Mouse (Mus musculus): ENCODE measurements around the gene H2-DMb1. TPM values are rescaled to one million over a fixed set of nuclear protein-coding genes. Genes with fewer than 3 reads are reported as not detected.

The H2-DMb1 gene
- total RNA-seq (2023) = 1 to 10 TPM; 3.1 to 5.9 TPM

GRCm38 (mm10) chr17:34152923-34153322 is at the start of gene H2-DMb1:
Gene H2-DMb1, plus strand, starts transcription at chr17:34153072.

GRCm38 (mm10) chr17:34119249-34120179 is 33.4 kb upstream of the H2-DMb1 start, which contains the start of gene H2-DMa:
Gene H2-DMa, plus strand, starts transcription at chr17:34119541.

GRCm38 (mm10) chr17:34122188-34122984 is 30.5 kb upstream of the H2-DMb1 start, which contains the start of gene Brd2:
Gene Brd2, minus strand, starts transcription at chr17:34122634.

GRCm38 (mm10) chr17:34143033-34143432 is 9.8 kb upstream of the H2-DMb1 start, which contains the start of gene H2-DMb2:
Gene H2-DMb2, plus strand, starts transcription at chr17:34143307.

GRCm38 (mm10) chr17:34187261-34187916 is 34.5 kb downstream of the H2-DMb1 start, which contains the start of the genes Tap1 and Psmb9:
Gene Tap1, plus strand, starts transcription at chr17:34187553.
Gene Psmb9, minus strand, starts transcription at chr17:34187764.

GRCm38 (mm10) chr17:34196941-34197894 is 44.3 kb downstream of the H2-DMb1 start, which contains the start of gene Psmb8:
Gene Psmb8, plus strand, starts transcription at chr17:34197721.

GRCm38 (mm10) chr17:34203444-34203843 is 50.6 kb downstream of the H2-DMb1 start, which contains the start of gene Tap2:
Gene Tap2, plus strand, starts transcription at chr17:34203527.

Other genes starting within 250 kb of the H2-DMb1 start
- gene Platr17, start 247.9 kb upstream of the H2-DMb1 start, total RNA-seq (2023) = under 1 TPM in 1 of 2 experiments, not detected in 1; 0.96 TPM
- 10 to 100 TPM; 71.8 to 76.6 TPM for gene Daxx, start 243.7 kb upstream of the H2-DMb1 start, total RNA-seq (2023)
- gene Tapbp, start 237.2 kb upstream of the H2-DMb1 start, total RNA-seq (2023) = 100 to 1,000 TPM; 407 to 437 TPM
- 10 to 100 TPM; 33.0 to 33.9 TPM for gene Zbtb22, start 237.2 kb upstream of the H2-DMb1 start, total RNA-seq (2023)
- 100 to 1,000 TPM; 153 to 181 TPM for gene Rgl2, start 223.5 kb upstream of the H2-DMb1 start, total RNA-seq (2023)
- 10 to 100 TPM; 65.1 to 71.1 TPM for gene Pfdn6, start 212.7 kb upstream of the H2-DMb1 start, total RNA-seq (2023)
- gene Wdr46, start 212.4 kb upstream of the H2-DMb1 start, total RNA-seq (2023) = 10 to 100 TPM; 67.6 to 67.7 TPM
- gene B3galt4, start 201.6 kb upstream of the H2-DMb1 start, total RNA-seq (2023) = 10 to 100 TPM; 14.1 to 16.0 TPM
- gene Vps52, start 197.3 kb upstream of the H2-DMb1 start, total RNA-seq (2023) = 10 to 100 TPM; 73.4 to 74.6 TPM
- 1,000 to 10,000 TPM; 2,139 to 2,167 TPM for gene Rps18, start 197.1 kb upstream of the H2-DMb1 start, total RNA-seq (2023)
- 1,000 to 10,000 TPM; 5,234 to 5,289 TPM for gene H2-K1, start 152.7 kb upstream of the H2-DMb1 start, total RNA-seq (2023)
- 10 to 100 TPM; 30.4 to 30.6 TPM for gene Ring1, start 128.4 kb upstream of the H2-DMb1 start, total RNA-seq (2023)
- gene H2-Ke6, start 125.0 kb upstream of the H2-DMb1 start, total RNA-seq (2023) = 100 to 1,000 TPM; 117 to 150 TPM
- 100 to 1,000 TPM; 100 to 103 TPM for gene Slc39a7, start 121.4 kb upstream of the H2-DMb1 start, total RNA-seq (2023)
- gene Rxrb, start 121.3 kb upstream of the H2-DMb1 start, total RNA-seq (2023) = 100 to 1,000 TPM; 114 to 115 TPM
- gene Col11a2, start 113.6 kb upstream of the H2-DMb1 start, total RNA-seq (2023) = 10 to 100 TPM; 19.8 to 27.5 TPM
- gene H2-Oa, start 60.7 kb upstream of the H2-DMb1 start, total RNA-seq (2023) = 1 to 10 TPM; 6.9 to 9.5 TPM
- 10 to 100 TPM; 25.1 to 25.8 TPM for gene H2-DMa, start 33.5 kb upstream of the H2-DMb1 start, total RNA-seq (2023)
- 100 to 1,000 TPM; 303 to 376 TPM for gene Brd2, start 30.4 kb upstream of the H2-DMb1 start, total RNA-seq (2023)
- 1 to 10 TPM; 2.3 to 8.6 TPM for gene H2-DMb2, start 9.8 kb upstream of the H2-DMb1 start, total RNA-seq (2023)
- gene Tap1, start 34.5 kb downstream of the H2-DMb1 start, total RNA-seq (2023) = 100 to 1,000 TPM; 187 to 213 TPM
- gene Psmb9, start 34.7 kb downstream of the H2-DMb1 start, total RNA-seq (2023) = 100 to 1,000 TPM; 130 to 159 TPM
- 100 to 1,000 TPM; 281 to 304 TPM for gene Psmb8, start 44.6 kb downstream of the H2-DMb1 start, total RNA-seq (2023)
- gene Tap2, start 50.5 kb downstream of the H2-DMb1 start, total RNA-seq (2023) = 100 to 1,000 TPM; 165 to 199 TPM
- 10 to 100 TPM; 50.5 to 59.9 TPM for gene H2-Ob, start 85.8 kb downstream of the H2-DMb1 start, total RNA-seq (2023)
- gene H2-Ab1, start 104.6 kb downstream of the H2-DMb1 start, total RNA-seq (2023) = 10 to 100 TPM; 20.1 to 49.2 TPM
- 10 to 100 TPM; 21.0 to 52.3 TPM for gene H2-Aa, start 134.8 kb downstream of the H2-DMb1 start, total RNA-seq (2023)
- 10 to 100 TPM; 16.7 to 33.7 TPM for gene H2-Eb1, start 152.8 kb downstream of the H2-DMb1 start, total RNA-seq (2023)
- not detected for gene H2-Eb2, start 172.6 kb downstream of the H2-DMb1 start, total RNA-seq (2023)
- under 1 TPM in 1 of 2 experiments, not detected in 1; 0.36 TPM for gene Btnl2, start 201.8 kb downstream of the H2-DMb1 start, total RNA-seq (2023)
- gene Btnl1, start 224.1 kb downstream of the H2-DMb1 start, total RNA-seq (2023) = not detected
- gene BC051142, start 245.7 kb downstream of the H2-DMb1 start, total RNA-seq (2023) = 1 to 10 TPM; 1.1 to 2.8 TPM

Measured in T-cell, adult 66 days (primary cell).